Mouse (Mus musculus) heart, postnatal 0 days (tissue): ENCODE measurements around the gene Slamf8.

ENCODE experiments used
- CTCF ChIP-seq: IDR thresholded peaks from 2 replicates; pipeline ENCODE4 v1.5.1; 2016; ENCODE audit warnings: antibody characterized with exemption, control low read depth, low read depth
- EP300 ChIP-seq: IDR thresholded peaks from 2 replicates; pipeline ENCODE4 v1.6.1; 2016; ENCODE audit warnings: antibody characterized with exemption, low read depth

DNA sequence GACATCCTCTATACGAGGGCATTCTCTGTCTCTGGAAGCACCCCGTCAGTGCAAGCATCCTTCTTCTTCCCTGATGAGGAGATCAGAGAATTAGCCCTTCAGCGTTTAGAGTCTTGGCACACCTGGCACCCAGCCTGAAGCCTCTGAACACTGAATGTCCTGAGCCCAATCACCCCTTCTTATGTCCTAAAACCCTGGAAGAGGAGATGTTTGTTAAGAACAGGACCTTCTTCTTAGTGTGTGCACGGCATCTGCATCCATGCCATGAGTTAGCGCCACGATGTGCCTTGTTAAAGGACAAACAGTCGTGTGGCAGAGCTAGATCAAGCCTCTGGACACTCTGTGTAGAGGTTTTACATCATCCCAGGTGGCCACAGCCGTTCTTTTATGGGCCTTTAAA lies 7.9 kb downstream of the Slamf8 start:
- TF ChIP-seq CTCF, result no peak
- no peak for TF ChIP-seq EP300
